Mouse (Mus musculus): ENCODE measurements around the gene Prss47.

Prss47 gene

GRCm38 (mm10) chr13:65052660-65053059 lies at the start of gene Prss47:
Prss47 (minus strand) TSS chr13:65052760.
- no peak for DNase-seq

GRCm38 (mm10) chr13:65101232-65101631 lies 48.7 kb upstream of the Prss47 start:
- no peak for DNase-seq

- DNase-seq, result no peak
These were observed 48.1 kb upstream of the Prss47 start for GRCm38 (mm10) chr13:65100678-65101077.

GRCm38 (mm10) chr13:65097018-65097417 lies 44.5 kb upstream of the Prss47 start:
- DNase-seq, result no peak

GRCm38 (mm10) chr13:65095923-65096322 lies 43.4 kb upstream of the Prss47 start:
- DNase-seq, result no peak

GRCm38 (mm10) chr13:65069969-65070368 lies 17.4 kb upstream of the Prss47 start:
- DNase-seq, result no peak

GRCm38 (mm10) chr13:65035057-65035456 lies 17.5 kb downstream of the Prss47 start:
- no peak for DNase-seq

GRCm38 (mm10) chr13:65032758-65033157 lies 19.8 kb downstream of the Prss47 start, which contains the start of gene Spata31d1c:
Spata31d1c (plus strand) TSS chr13:65033058.
- no peak for DNase-seq

GRCm38 (mm10) chr13:65011052-65011738 lies 41.4 kb downstream of the Prss47 start:
- no peak for DNase-seq

- no peak for DNase-seq
These were observed 44.6 kb downstream of the Prss47 start for GRCm38 (mm10) chr13:65007971-65008370.

- DNase-seq, result no peak
These were observed 45.8 kb downstream of the Prss47 start for GRCm38 (mm10) chr13:65006760-65007159.

GRCm38 (mm10) chr13:65005414-65005813 lies 47.1 kb downstream of the Prss47 start:
- no peak for DNase-seq
